Mouse (Mus musculus): ENCODE results near the gene Vwa5b2. TPM values are rescaled to one million over a fixed set of nuclear protein-coding genes. Genes with fewer than 3 reads are reported as not detected.

Vwa5b2 gene
- polyA plus RNA-seq, 1 experiment from 2014 or later, result 0.20 TPM

GRCm38 (mm10) chr16:20595737-20596136, 6.5 kb downstream of the Vwa5b2 start:
- Histone ChIP-seq H3K4me2 (no peak overlapping the region), H3K4me1 (ENCODE audit: control insufficient read depth, insufficient read depth, low read length) (0 out of 2 replicates have a peak, but pooled peaks cover 3% of the 10 kb centered on the region)

GRCm38 (mm10) chr16:20596687-20597441, 7.6 kb downstream of the Vwa5b2 start:
- H3K4me1 ChIP-seq (ENCODE audit: control insufficient read depth, insufficient read depth, low read length), result no peaks in the 10 kb centered on the region
- 60% methylated on average over 7 of the region's 7 CpGs for WGBS (ENCODE audit: insufficient replicate concordance)
- no peak overlapping the region for H3K27ac ChIP-seq (ENCODE audit: low read depth, low read length)
- no peak overlapping the region for H3K4me3 ChIP-seq (ENCODE audit: low read depth, low read length)
- no peak overlapping the region for H3K4me2 ChIP-seq
- no peak for ATAC-seq (replicated peaks; ENCODE audit: insufficient number of reproducible peaks, low FRiP score, low TSS enrichment)
- peaks cover 27% of the 10 kb centered on the region for H3K27me3 ChIP-seq (ENCODE audit: control insufficient read depth, insufficient read depth, low read length)
- H3K9ac ChIP-seq (ENCODE audit: low read depth, low read length), result no peak overlapping the region
- no peaks in the 10 kb centered on the region for H3K36me3 ChIP-seq (ENCODE audit: control insufficient read depth, insufficient read depth, low read length)
- no peaks in the 10 kb centered on the region for H3K9me3 ChIP-seq (replicated peaks; ENCODE audit: control insufficient read depth, low read length)

More at GRCm38 (mm10) chr16:20595737-20596136, 6.5 kb downstream of the Vwa5b2 start:
- peaks cover 39% of the 10 kb centered on the region for H3K27me3 ChIP-seq (ENCODE audit: control insufficient read depth, insufficient read depth, low read length)
- H3K9ac ChIP-seq (ENCODE audit: low read depth, low read length), result no peak overlapping the region
- H3K27ac ChIP-seq (ENCODE audit: low read depth, low read length), result no peak overlapping the region
- H3K4me3 ChIP-seq (ENCODE audit: low read depth, low read length), result no peak overlapping the region
- no peaks in the 10 kb centered on the region for H3K36me3 ChIP-seq (ENCODE audit: control insufficient read depth, insufficient read depth, low read length)
- no peaks in the 10 kb centered on the region for H3K9me3 ChIP-seq (replicated peaks; ENCODE audit: control insufficient read depth, low read length)
- WGBS (ENCODE audit: insufficient replicate concordance), result 81% methylated on average over 4 of the region's 4 CpGs
- no peak for ATAC-seq (replicated peaks; ENCODE audit: insufficient number of reproducible peaks, low FRiP score, low TSS enrichment)

- 59% methylated on average over 5 of the region's 5 CpGs for WGBS (ENCODE audit: insufficient replicate concordance)
- Histone ChIP-seq H3K4me1 (ENCODE audit: control insufficient read depth, insufficient read depth, low read length) (no peaks in the 10 kb centered on the region), H3K27ac (ENCODE audit: low read depth, low read length) (no peak overlapping the region), H3K9ac (ENCODE audit: low read depth, low read length) (no peak overlapping the region), H3K27me3 (ENCODE audit: control insufficient read depth, insufficient read depth, low read length) (peaks cover under 1% of the 10 kb centered on the region; the same call in 1 of the 2 replicates), H3K4me3 (ENCODE audit: low read depth, low read length) (no peak overlapping the region), H3K9me3 (replicated peaks; ENCODE audit: control insufficient read depth, low read length) (no peaks in the 10 kb centered on the region), H3K4me2 (no peak overlapping the region), H3K36me3 (ENCODE audit: control insufficient read depth, insufficient read depth, low read length) (0 out of 2 replicates have a peak, but pooled peaks cover 6% of the 10 kb centered on the region)
- no peak for ATAC-seq (replicated peaks; ENCODE audit: insufficient number of reproducible peaks, low FRiP score, low TSS enrichment)
Observed at GRCm38 (mm10) chr16:20600511-20600910, 11.2 kb downstream of the Vwa5b2 start.

GRCm38 (mm10) chr16:20604705-20605104, 15.4 kb downstream of the Vwa5b2 start:
- Histone ChIP-seq H3K9me3 (replicated peaks; ENCODE audit: control insufficient read depth, low read length) (no peaks in the 10 kb centered on the region), H3K4me3 (ENCODE audit: low read depth, low read length) (no peak overlapping the region), H3K9ac (ENCODE audit: low read depth, low read length) (no peak overlapping the region), H3K36me3 (ENCODE audit: control insufficient read depth, insufficient read depth, low read length) (peaks cover 15% of the 10 kb centered on the region; the same call in 1 of the 2 replicates), H3K4me1 (ENCODE audit: control insufficient read depth, insufficient read depth, low read length) (peaks cover 3% of the 10 kb centered on the region; the same call in 1 of the 2 replicates), H3K4me2 (no peak overlapping the region), H3K27me3 (ENCODE audit: control insufficient read depth, insufficient read depth, low read length) (no peaks in the 10 kb centered on the region), H3K27ac (ENCODE audit: low read depth, low read length) (no peak overlapping the region)
- no peak for ATAC-seq (replicated peaks; ENCODE audit: insufficient number of reproducible peaks, low FRiP score, low TSS enrichment)
- WGBS (ENCODE audit: insufficient replicate concordance), result 73% methylated on average over 9 of the region's 9 CpGs

GRCm38 (mm10) chr16:20610501-20611356, 21.5 kb downstream of the Vwa5b2 start:
- under 1% methylated on average over 28 of the region's 28 CpGs for WGBS (ENCODE audit: insufficient replicate concordance)
- Histone ChIP-seq H3K27ac (ENCODE audit: low read depth, low read length) (peak overlapping the region; percentile 80), H3K4me1 (ENCODE audit: control insufficient read depth, insufficient read depth, low read length) (peaks cover 10% of the 10 kb centered on the region), H3K4me2 (peak overlapping the region; percentile 94), H3K4me3 (ENCODE audit: low read depth, low read length) (peak overlapping the region; percentile 88), H3K27me3 (ENCODE audit: control insufficient read depth, insufficient read depth, low read length) (no peaks in the 10 kb centered on the region), H3K9ac (ENCODE audit: low read depth, low read length) (peak overlapping the region; percentile 93), H3K9me3 (replicated peaks; ENCODE audit: control insufficient read depth, low read length) (no peaks in the 10 kb centered on the region), H3K36me3 (ENCODE audit: control insufficient read depth, insufficient read depth, low read length) (peaks cover 9% of the 10 kb centered on the region; the same call in 1 of the 2 replicates)
- ATAC-seq (replicated peaks; ENCODE audit: insufficient number of reproducible peaks, low FRiP score, low TSS enrichment), result peak; percentile 64; the same call in 1 of the 2 replicates

GRCm38 (mm10) chr16:20611357-20612227, 22.3 kb downstream of the Vwa5b2 start, which contains the start of the genes Eef1akmt4, Gm49333 and Alg3:
TSS of gene Eef1akmt4 (plus strand) at chr16:20611593.
TSS of gene Gm49333 (plus strand) at chr16:20611610.
TSS of gene Alg3 (minus strand) at chr16:20611735.
- no peaks in the 10 kb centered on the region for H3K27me3 ChIP-seq (ENCODE audit: control insufficient read depth, insufficient read depth, low read length)
- WGBS (ENCODE audit: insufficient replicate concordance), result 2% methylated on average over 41 of the region's 41 CpGs
- peak; percentile 94 for ATAC-seq (replicated peaks; ENCODE audit: insufficient number of reproducible peaks, low FRiP score, low TSS enrichment)
- H3K4me3 ChIP-seq (ENCODE audit: low read depth, low read length), result peak within 1 kb of the TSS; percentile 88
- H3K9me3 ChIP-seq (replicated peaks; ENCODE audit: control insufficient read depth, low read length), result no peaks in the 10 kb centered on the region
- peak within 1 kb of the TSS; percentile 93 for H3K9ac ChIP-seq (ENCODE audit: low read depth, low read length)
- H3K4me1 ChIP-seq (ENCODE audit: control insufficient read depth, insufficient read depth, low read length), result peaks cover 10% of the 10 kb centered on the region
- H3K4me2 ChIP-seq, result peak within 1 kb of the TSS; percentile 94
- H3K36me3 ChIP-seq (ENCODE audit: control insufficient read depth, insufficient read depth, low read length), result peaks cover 3% of the 10 kb centered on the region; the same call in 1 of the 2 replicates
- H3K27ac ChIP-seq (ENCODE audit: low read depth, low read length), result peak within 1 kb of the TSS; percentile 80

- peaks cover 26% of the 10 kb centered on the region for H3K4me1 ChIP-seq (ENCODE audit: control insufficient read depth, insufficient read depth, low read length)
- peak overlapping the region; percentile 71 for H3K4me3 ChIP-seq (ENCODE audit: low read depth, low read length)
- peaks cover 50% of the 10 kb centered on the region for H3K27me3 ChIP-seq (ENCODE audit: control insufficient read depth, insufficient read depth, low read length)
- no peaks in the 10 kb centered on the region for H3K9me3 ChIP-seq (replicated peaks; ENCODE audit: control insufficient read depth, low read length)
- 2% methylated on average over 70 of the region's 83 CpGs for WGBS (ENCODE audit: insufficient replicate concordance)
- peak overlapping the region; percentile 100 for H3K4me2 ChIP-seq
- no peaks in the 10 kb centered on the region for H3K36me3 ChIP-seq (ENCODE audit: control insufficient read depth, insufficient read depth, low read length)
- H3K27ac ChIP-seq (ENCODE audit: low read depth, low read length), result no peak overlapping the region
- ATAC-seq (replicated peaks; ENCODE audit: insufficient number of reproducible peaks, low FRiP score, low TSS enrichment), result peak; percentile 52; the same call in 1 of the 2 replicates
- H3K9ac ChIP-seq (ENCODE audit: low read depth, low read length), result no peak overlapping the region
Observed at GRCm38 (mm10) chr16:20619541-20620398, 30.5 kb downstream of the Vwa5b2 start.

Measured in heart, embryonic 11.5 days (tissue).